Mouse (Mus musculus) bone marrow, adult 2 months (tissue): ENCODE measurements around the gene 9130409I23Rik. TPM values are rescaled to one million over a fixed set of nuclear protein-coding genes. Genes with fewer than 3 reads are reported as not detected.

Source experiments
- H3K27ac ChIP-seq: fragments of 200-500 bp; 2 replicates; pipeline ENCODE4 v1.5.1; 2012; ENCODE audit warnings: low read depth, mild to moderate bottlenecking, control low read depth, inconsistent platforms, low read length; ENCODE audit not compliant: control insufficient read depth, poor library complexity, insufficient read depth
- H3K4me1 ChIP-seq: fragments of 200-500 bp; 2 replicates; pipeline ENCODE4 v1.6.1; 2011; ENCODE audit warnings: low read length; ENCODE audit not compliant: control insufficient read depth, insufficient read depth
- H3K4me3 ChIP-seq: fragments of 200-500 bp; replicated peaks from 2 replicates; pipeline ENCODE3; 2011; ENCODE audit warnings: mild to moderate bottlenecking, low read depth, low read length, control low read depth; ENCODE audit not compliant: control insufficient read depth
- CTCF ChIP-seq: fragments of 200-500 bp; IDR thresholded peaks from 2 replicates; pipeline ENCODE4 v1.5.1; 2011; ENCODE audit warnings: low read length, control low read depth; ENCODE audit not compliant: control insufficient read depth, insufficient read depth
- POLR2A ChIP-seq: fragments of 200-500 bp; IDR thresholded peaks from 2 replicates; pipeline ENCODE4 v1.6.1; 2011; ENCODE audit warnings: low read depth, mild to moderate bottlenecking, control low read depth, low read length, borderline replicate concordance; ENCODE audit not compliant: control insufficient read depth
- WGBS: fragments of 180-500 bp; shearing (Covaris S2); methylation state at CpG from one replicate; pipeline ENCODE4 v1.1.7; 2018; 5-methylcytosine and 5-hydroxymethylcytosine counted together
- polyA plus RNA-seq: library from polyadenylated mRNA; stranded (reverse); fragments of >200 nt; gene quantifications from 2 replicates; pipeline ENCODE4 v1.2.4, GENCODE M21; 2011; ENCODE audit warnings: low replicate concordance; ENCODE audit not compliant: missing spikeins, insufficient read depth, insufficient read length

The 9130409I23Rik gene
- polyA plus RNA-seq, 1 experiment, result not detected

DNA sequence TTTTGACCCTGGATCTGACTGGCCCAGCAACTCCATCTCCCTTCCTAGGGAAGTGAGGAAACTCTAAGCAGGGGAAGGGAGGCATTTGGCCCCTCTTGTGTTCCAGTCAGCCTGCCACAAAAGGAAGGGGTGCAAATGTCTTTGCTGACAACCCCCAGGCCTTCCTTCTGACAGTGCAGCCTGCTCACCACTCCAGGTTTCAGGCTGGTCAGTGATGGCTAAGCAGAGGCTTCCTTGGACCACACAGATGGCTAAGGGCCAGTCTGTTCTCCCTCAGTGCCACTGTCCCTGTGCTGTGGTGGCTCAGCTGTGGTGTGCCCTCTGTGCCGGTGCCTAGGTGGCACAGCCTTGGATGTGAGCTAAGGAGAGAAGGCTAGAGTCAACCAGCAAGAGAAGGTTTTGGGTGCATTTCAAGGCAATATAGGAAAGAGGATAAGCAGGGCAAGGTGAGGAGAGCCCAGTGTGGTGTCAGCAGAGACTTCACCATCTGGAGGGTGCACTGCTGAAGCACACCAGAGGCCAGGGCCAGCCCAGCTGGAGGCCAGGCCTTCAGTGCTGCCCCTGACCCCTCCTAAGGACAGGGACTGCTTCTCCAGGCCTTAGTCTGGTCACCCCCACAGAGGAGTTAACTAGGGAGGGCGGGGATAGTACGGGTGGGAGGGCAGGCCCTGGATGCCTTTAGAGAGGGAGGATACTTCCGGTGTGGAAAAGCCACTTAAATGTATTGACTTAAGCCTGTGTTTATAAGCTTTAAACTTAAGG is 40.7 kb upstream of the 9130409I23Rik start:
- Histone ChIP-seq H3K4me3 (no peak overlapping the region), H3K27ac (no peak overlapping the region), H3K4me1 (no peaks in the 10 kb centered on the region)
- TF ChIP-seq CTCF, result no peak
- no peak for TF ChIP-seq POLR2A
- WGBS, result 70% methylated on average over 4 of the region's 4 CpGs

DNA sequence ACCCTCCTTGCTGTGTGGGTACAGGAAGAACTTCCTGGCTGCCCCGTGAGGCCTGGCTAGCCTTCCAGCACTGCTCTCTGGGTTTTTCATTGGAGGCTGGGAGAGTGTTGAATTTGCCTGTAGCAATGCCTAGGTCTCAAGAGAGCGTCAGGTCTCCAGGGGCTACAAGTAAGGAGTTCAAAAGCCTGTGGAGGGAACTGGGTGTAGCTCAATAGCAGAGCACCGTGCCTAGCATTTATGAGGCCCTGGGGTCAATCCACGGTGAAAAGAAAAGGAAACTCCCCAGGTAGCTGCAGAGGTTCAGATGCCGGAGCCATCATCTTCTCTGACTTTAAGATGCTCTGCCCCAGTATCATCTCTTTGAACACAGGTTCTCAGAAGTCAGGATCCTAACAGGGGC is 39.4 kb upstream of the 9130409I23Rik start:
- TF ChIP-seq POLR2A (no peak), CTCF (no peak)
- Histone ChIP-seq H3K4me3 (no peak overlapping the region), H3K4me1 (no peaks in the 10 kb centered on the region), H3K27ac (no peak overlapping the region)
- 81% methylated on average over 5 of the region's 5 CpGs for WGBS

GRCm38 (mm10) chr1:181012416-181012815 is 38.6 kb upstream of the 9130409I23Rik start:
- Histone ChIP-seq H3K4me1 (no peaks in the 10 kb centered on the region), H3K27ac (no peak overlapping the region), H3K4me3 (no peak overlapping the region)
- TF ChIP-seq POLR2A, result no peak
- 86% methylated on average over 3 of the region's 3 CpGs for WGBS

DNA sequence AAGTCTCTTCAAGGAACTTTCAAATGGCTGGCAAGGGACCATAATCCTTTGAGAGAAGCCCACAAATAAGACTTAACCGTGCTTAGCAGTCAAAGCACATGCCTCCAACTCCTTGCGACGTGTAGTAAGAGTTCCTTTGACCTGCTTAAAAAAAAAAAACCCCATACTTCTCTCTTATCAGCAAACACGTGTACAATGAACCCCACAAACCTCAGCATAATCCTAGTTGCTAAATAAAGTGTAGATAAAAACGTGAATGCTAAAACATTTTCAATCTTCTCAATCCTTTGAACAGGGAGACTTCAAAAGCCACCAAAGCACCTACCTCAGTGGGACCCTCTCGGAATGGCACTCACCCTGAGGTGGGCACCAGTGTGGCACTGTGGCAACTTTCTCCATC is 37.6 kb upstream of the 9130409I23Rik start:
- 33% methylated on average over 6 of the region's 6 CpGs for WGBS
- TF ChIP-seq CTCF, result no peak
- no peak for TF ChIP-seq POLR2A
- no peak overlapping the region for H3K4me3 ChIP-seq
- no peak overlapping the region for H3K27ac ChIP-seq
- no peaks in the 10 kb centered on the region for H3K4me1 ChIP-seq

GRCm38 (mm10) chr1:181014731-181015500 is 36.1 kb upstream of the 9130409I23Rik start:
- Histone ChIP-seq H3K27ac (peak overlapping the region; percentile 23; the same call in 1 of the 2 replicates), H3K4me1 (no peaks in the 10 kb centered on the region), H3K4me3 (no peak overlapping the region)
- WGBS, result 71% methylated on average over 6 of the region's 6 CpGs
- TF ChIP-seq POLR2A (no peak), CTCF (no peak)

DNA sequence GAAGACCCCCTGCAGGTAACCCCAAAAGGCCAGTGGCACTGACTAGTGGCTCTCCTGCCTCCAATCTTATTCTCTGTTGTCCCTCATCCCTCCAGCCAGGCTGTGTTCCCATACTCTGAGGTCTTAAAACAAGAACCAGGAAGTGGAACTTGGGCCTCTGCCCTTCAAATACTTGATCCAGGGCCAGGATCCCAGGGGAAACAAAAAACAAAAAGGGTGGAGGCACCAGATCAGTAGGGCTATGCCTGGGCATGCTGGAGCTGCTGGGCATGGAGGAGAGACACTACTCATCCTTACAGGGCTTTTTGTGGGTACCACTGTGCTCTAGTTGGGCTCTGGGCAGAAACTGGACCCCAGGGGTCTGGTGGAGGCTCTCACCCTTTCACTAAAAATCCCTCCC is 35.5 kb upstream of the 9130409I23Rik start:
- H3K4me3 ChIP-seq, result no peak overlapping the region
- peak overlapping the region; percentile 23; the same call in 1 of the 2 replicates for H3K27ac ChIP-seq
- no peaks in the 10 kb centered on the region for H3K4me1 ChIP-seq
- TF ChIP-seq POLR2A (no peak), CTCF (no peak)

GRCm38 (mm10) chr1:181016045-181016444 is 35.0 kb upstream of the 9130409I23Rik start:
- peak overlapping the region; percentile 18; the same call in 1 of the 2 replicates for H3K27ac ChIP-seq
- no peak overlapping the region for H3K4me3 ChIP-seq
- 82% methylated on average over 4 of the region's 4 CpGs for WGBS
- TF ChIP-seq POLR2A (no peak), CTCF (no peak)
- no peaks in the 10 kb centered on the region for H3K4me1 ChIP-seq

- no peak for TF ChIP-seq CTCF
- TF ChIP-seq POLR2A, result no peak
- no peaks in the 10 kb centered on the region for H3K4me1 ChIP-seq
- peak overlapping the region; percentile 73 for H3K27ac ChIP-seq
- under 1% methylated on average over 21 of the region's 21 CpGs for WGBS
- H3K4me3 ChIP-seq, result peak overlapping the region; percentile 71
Observed at GRCm38 (mm10) chr1:181016532-181017131, 34.4 kb upstream of the 9130409I23Rik start.
